Mouse (Mus musculus): ENCODE measurements around the gene Metap1d. TPM values are rescaled to one million over a fixed set of nuclear protein-coding genes. Genes with fewer than 3 reads are reported as not detected.

The Metap1d gene
- total RNA-seq, 2 experiments from 2014 or later: 35.1 to 37.1 TPM

GRCm38 (mm10) chr2:71545401-71545881 is 92.4 kb downstream of the Metap1d start:
- peak; percentile 29 for DNase-seq

GRCm38 (mm10) chr2:71545882-71546639 is 93.0 kb downstream of the Metap1d start:
- DNase-seq: peak; percentile 31

- DNase-seq: peak; percentile 28
Measured at GRCm38 (mm10) chr2:71546640-71547071, 93.6 kb downstream of the Metap1d start, which contains the start of gene Dlx2. Gene Dlx2 (minus strand): TSS chr2:71546754.

- peak; percentile 85 for DNase-seq
Measured at GRCm38 (mm10) chr2:71547829-71548228, 94.8 kb downstream of the Metap1d start.

- DNase-seq: no peak
Measured at GRCm38 (mm10) chr2:71550330-71550729, 97.3 kb downstream of the Metap1d start.

GRCm38 (mm10) chr2:71551704-71552103 is 98.6 kb downstream of the Metap1d start:
- DNase-seq: no peak

GRCm38 (mm10) chr2:71556071-71556470 is 103.0 kb downstream of the Metap1d start:
- DNase-seq: no peak

- no peak for DNase-seq
Measured at GRCm38 (mm10) chr2:71566466-71566865, 113.4 kb downstream of the Metap1d start.

GRCm38 (mm10) chr2:71573736-71574135 is 120.7 kb downstream of the Metap1d start:
- DNase-seq: no peak

Other genes starting within 250 kb of the Metap1d start
- gene Dync1i2, start 241.6 kb upstream of the Metap1d start, total RNA-seq (2021): 10 to 100 TPM; 96.0 to 99.1 TPM
- 100 to 1,000 TPM; 175 to 176 TPM for gene Slc25a12, start 85.5 kb upstream of the Metap1d start, total RNA-seq (2021)
- gene Hat1, start 64.3 kb upstream of the Metap1d start, total RNA-seq (2021): 10 to 100 TPM; 75.3 to 76.0 TPM
- under 1 TPM; 0.14 to 0.43 TPM for gene Dlx1, start 74.8 kb downstream of the Metap1d start, total RNA-seq (2021)
- gene Dlx2, start 93.5 kb downstream of the Metap1d start, total RNA-seq (2021): under 1 TPM in 1 of 2 experiments, not detected in 1; 0.11 TPM